13 mouse cellular contexts compared by ENCODE assay signal in the genomic region with DNA sequence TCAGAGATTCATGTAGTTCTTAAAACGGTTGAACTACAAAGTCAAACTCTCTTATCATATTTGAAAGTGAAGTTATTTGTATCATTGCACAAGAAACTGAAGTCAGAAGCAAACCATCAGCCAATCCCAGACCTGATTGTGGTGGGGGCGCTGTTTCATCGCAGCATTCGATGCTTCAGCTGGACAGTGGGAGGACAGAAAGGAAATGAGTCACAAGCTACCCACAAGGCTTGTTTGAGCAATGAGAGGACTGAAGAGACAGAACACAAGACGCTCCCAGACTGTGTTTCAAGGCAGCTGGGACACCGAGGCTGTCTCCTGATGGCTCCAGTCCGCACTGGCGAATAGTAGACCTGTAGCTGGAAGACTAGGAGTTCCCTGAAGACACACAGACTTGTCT. TPM values are rescaled to one million over a fixed set of nuclear protein-coding genes. Genes with fewer than 3 reads are reported as not detected.
DNase-seq lines count a peak whose midpoint lies in the region; ATAC-seq and TF ChIP-seq lines count a peak whose summit lies in the region.
"Had no signal": no experiment of that assay in that cellular context is flagged by ENCODE, and none has a peak within 500 bp of the region (broad histone marks: within the 10 kb centered on the region; RNA-seq: fewer than 3 reads in every experiment).

No protein-coding gene starts in this region.

- H3K27me3 ChIP-seq in kidney, adult 2 months (replicated peaks; ENCODE audit: control insufficient read depth, insufficient read depth, low read length) = no peaks in the 10 kb centered on the region
- H3K27me3 ChIP-seq: hindbrain, embryonic 15.5 days; limb, embryonic 13.5 days had no signal

- intact Hi-C loops in left cerebral cortex, adult 2 months (cut with DNase I) = no loop called here
- intact Hi-C loops in left cerebral cortex, postnatal 10 days (cut with DNase I) = no loop called here

- WGBS in kidney, adult 2 months = 84% methylated on average over 8 of the region's 8 CpGs

- no peaks in the 10 kb centered on the region for H3K4me1 ChIP-seq in kidney, adult 2 months (ENCODE audit: control insufficient read depth, insufficient read depth, low read length)
- H3K4me1 ChIP-seq: hindbrain, embryonic 15.5 days; limb, embryonic 13.5 days had no signal

- peak; percentile 75 for ATAC-seq in megakaryocyte progenitor cell, adult 5-6 weeks (replicated peaks; ENCODE audit: poor library complexity)
- ATAC-seq in CD4-positive, CD25-positive, alpha-beta regulatory T cell, adult 4 months = no peak

- peak; percentile 25 to 57 for DNase-seq in left cerebral cortex, adult 2 months (ENCODE audit: extremely low spot score in 1 of 2, low spot score in 2 of 2)
- DNase-seq in left cerebral cortex, postnatal 10 days (ENCODE audit: extremely low spot score in 1 of 2, low spot score in 2 of 2) = no peak
- DNase-seq in NIH3T3 (ENCODE audit: low read depth) = peak; percentile 45
- peak; percentile 27 for DNase-seq in fibroblast of lung, adult 2 months (ENCODE audit: low read depth)
- no peak for DNase-seq in kidney, adult 2 months
- DNase-seq: cerebellum, postnatal 10 days; gastrocnemius, postnatal 10 days had no signal

- H3K36me3 ChIP-seq in kidney, adult 2 months (ENCODE audit: control insufficient read depth, insufficient read depth, low read length) = no peaks in the 10 kb centered on the region
- H3K36me3 ChIP-seq: hindbrain, embryonic 15.5 days; limb, embryonic 13.5 days had no signal

- peak; percentile 27; the same call in 1 of the 2 replicates for TF ChIP-seq CTCF in left cerebral cortex, adult 2 months (IDR thresholded peaks at IDR 0.05)
- no peak for TF ChIP-seq CTCF in kidney, adult 2 months (conservative IDR thresholded peaks at IDR 0.05; ENCODE audit: insufficient read depth, insufficient read length, low read depth, low read length)

- TF ChIP-seq POLR2A in kidney, adult 2 months (IDR thresholded peaks at IDR 0.05; ENCODE audit: low read depth, low read length) = no peak

- H3K4me3 ChIP-seq in left cerebral cortex, adult 2 months = no peak overlapping the region
- H3K4me3 ChIP-seq in kidney, adult 2 months (ENCODE audit: insufficient read depth, low read depth, low read length) = no peak overlapping the region
- H3K4me3 ChIP-seq: hindbrain, embryonic 15.5 days; limb, embryonic 13.5 days had no signal

- no peak overlapping the region for H3K27ac ChIP-seq in left cerebral cortex, adult 2 months
- no peak overlapping the region for H3K27ac ChIP-seq in kidney, adult 2 months (ENCODE audit: insufficient read depth, low read depth, low read length)
- H3K27ac ChIP-seq: hindbrain, embryonic 15.5 days; kidney, postnatal 0 days; limb, embryonic 13.5 days had no signal

RNA-seq across cellular contexts. Expression of a gene that starts 36.9 kb away (rescaled TPM):
- total RNA-seq in left cerebral cortex, adult 2 months (2021) = 1 to 10 TPM; 4.0 to 4.6 TPM
- 1 to 10 TPM; 2.3 to 3.0 TPM for total RNA-seq in left cerebral cortex, postnatal 10 days (2021)
- not detected in 2 replicates for total RNA-seq in megakaryocyte progenitor cell, adult 5-6 weeks (2015)
- not detected in 2 replicates for total RNA-seq in megakaryocyte progenitor cell, adult 5-6 weeks (2017)
- not detected for polyA plus RNA-seq in CD4-positive, CD25-positive, alpha-beta regulatory T cell, adult 4 months (2017; shearing (Covaris generic))
- polyA plus RNA-seq in kidney, adult 2 months (2012; rRNA removed) = not detected in 2 replicates
- polyA plus RNA-seq: stomach, embryonic 16.5 days had no signal

Comparison
In these comparisons a context has a peak if more than half of its experiments do, and no peak if none do; other contexts are left out.
1. DNase-seq: peak in left cerebral cortex, adult 2 months (2 of 2), NIH3T3 (single experiment) and fibroblast of lung, adult 2 months (single experiment); none in left cerebral cortex, postnatal 10 days (0 of 2) and kidney, adult 2 months (single experiment).